Mouse (Mus musculus) gastrocnemius, adult 2 months (tissue): Measurements from ENCODE around the gene Fxyd4. TPM values are rescaled to one million over a fixed set of nuclear protein-coding genes. Genes with fewer than 3 reads are reported as not detected.

ENCODE experiments used
- DNase-seq: peaks from one replicate; pipeline ENCODE4 v3.0.0; 2022
- H3K27ac ChIP-seq: fragments of 200-600 bp; 2 replicates; pipeline ENCODE4 v1.8.1; 2022; ENCODE audit warnings: mild to moderate bottlenecking
- H3K4me3 ChIP-seq: fragments of 200-600 bp; 2 replicates; pipeline ENCODE4 v1.8.1; 2022; ENCODE audit warnings: mild to moderate bottlenecking, moderate library complexity
- CTCF ChIP-seq: fragments of 200-600 bp; IDR thresholded peaks from 2 replicates; pipeline ENCODE4 v1.8.1; 2022; ENCODE audit warnings: antibody characterized with exemption, mild to moderate bottlenecking, moderate library complexity
- intact Hi-C: fragments of 180-260 bp; cut with DNase I; formaldehyde crosslinking; loops from one replicate; pipeline ENCODE4 v1.15.1; 2025
- microRNA-seq: library from miRNA; unstranded; fragments of <30 nt; microRNA quantifications from one replicate; pipeline ENCODE4 v1.2.0, GENCODE M21; 2021
- total RNA-seq, 2 experiments: library from RNA; stranded (reverse); gene quantifications; 2 replicates each; pipeline ENCODE4 v1.2.3; 2021

The Fxyd4 gene
- total RNA-seq, 2 experiments from 2014 or later: not detected

DNA sequence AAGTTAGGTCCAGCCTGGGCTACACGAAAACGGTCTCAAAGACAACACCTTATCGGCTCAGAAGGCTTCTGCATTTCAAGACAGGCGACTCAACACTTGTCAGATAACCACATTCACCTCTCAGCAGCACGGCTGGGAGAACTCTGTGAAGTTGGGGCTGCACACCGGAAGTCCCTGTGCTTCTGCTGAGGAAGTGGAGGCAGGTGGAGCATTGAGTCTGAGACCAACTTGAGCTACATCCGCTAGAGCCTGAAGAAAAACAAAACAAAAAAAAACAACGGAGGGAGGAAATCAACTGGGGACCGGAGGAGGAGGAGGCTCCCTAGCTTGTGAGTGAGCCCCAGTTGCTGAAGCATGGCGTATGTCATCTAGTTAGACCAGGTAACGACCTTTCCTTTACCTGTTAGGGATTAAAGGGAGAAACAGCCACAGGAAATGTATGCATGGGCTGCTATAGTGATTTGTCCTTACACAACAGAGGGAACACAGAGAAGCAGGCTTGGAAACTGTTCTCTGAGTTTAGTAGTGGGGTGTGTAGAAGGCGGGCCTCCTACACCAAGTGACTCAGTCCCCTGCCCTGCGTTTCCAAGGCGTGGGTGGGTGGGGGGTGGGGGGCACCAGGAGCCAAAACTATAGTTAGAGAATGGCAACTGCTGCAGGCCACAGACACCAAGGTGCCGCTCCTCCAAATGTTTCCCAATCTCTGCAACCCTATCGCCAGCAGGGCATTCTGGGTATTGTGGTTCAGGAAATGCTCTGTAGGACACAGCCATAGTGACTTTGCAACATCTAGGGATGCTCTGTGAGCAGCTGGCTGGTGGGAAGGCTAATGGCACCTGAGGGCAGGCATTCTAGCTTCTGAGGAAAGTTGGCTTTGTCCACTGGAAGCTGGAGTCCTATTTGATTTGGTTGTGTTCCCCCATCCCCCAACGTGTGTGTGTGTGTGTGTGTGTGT lies 37.1 kb downstream of the Fxyd4 start, which contains the start of gene Hnrnpf:
Gene Hnrnpf, plus strand, starts transcription at position 199 of the 955 bp plus-strand sequence.
- intact Hi-C loops: no loop called here
- no peak within 1 kb of the TSS for H3K27ac ChIP-seq
- DNase-seq: no peak
- no peak within 1 kb of the TSS; the same call in 1 of the 2 replicates for H3K4me3 ChIP-seq
- no peak for TF ChIP-seq CTCF

- intact Hi-C loops: no loop called here
- no peak for TF ChIP-seq CTCF
- DNase-seq: no peak
- H3K27ac ChIP-seq: no peak overlapping the region
- H3K4me3 ChIP-seq: no peak overlapping the region
Measured at GRCm38 (mm10) chr6:117897800-117898199, 39.7 kb downstream of the Fxyd4 start.

DNA sequence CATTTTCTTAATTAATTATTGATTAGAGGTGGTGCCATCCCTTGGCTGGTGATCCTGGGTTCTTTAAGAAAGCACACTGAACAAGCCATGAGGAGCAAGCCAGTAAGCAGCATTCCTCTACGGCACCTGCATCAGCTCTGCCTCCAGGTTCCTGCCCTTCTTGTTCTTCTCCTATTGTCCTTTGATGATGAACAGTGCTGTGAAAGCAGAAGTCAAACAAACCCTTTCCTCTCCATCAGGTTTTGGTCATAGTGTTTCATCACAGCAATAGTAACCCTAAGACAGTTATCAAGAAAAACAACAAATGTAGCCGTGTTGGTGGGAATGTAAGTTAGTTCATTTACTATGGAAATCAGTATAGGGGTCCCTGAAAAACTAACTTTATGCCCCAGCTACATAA lies 44.1 kb downstream of the Fxyd4 start:
- no peak for TF ChIP-seq CTCF
- no peak for DNase-seq
- Histone ChIP-seq H3K4me3 (no peak overlapping the region), H3K27ac (no peak overlapping the region)
- intact Hi-C loops: no loop called here

DNA sequence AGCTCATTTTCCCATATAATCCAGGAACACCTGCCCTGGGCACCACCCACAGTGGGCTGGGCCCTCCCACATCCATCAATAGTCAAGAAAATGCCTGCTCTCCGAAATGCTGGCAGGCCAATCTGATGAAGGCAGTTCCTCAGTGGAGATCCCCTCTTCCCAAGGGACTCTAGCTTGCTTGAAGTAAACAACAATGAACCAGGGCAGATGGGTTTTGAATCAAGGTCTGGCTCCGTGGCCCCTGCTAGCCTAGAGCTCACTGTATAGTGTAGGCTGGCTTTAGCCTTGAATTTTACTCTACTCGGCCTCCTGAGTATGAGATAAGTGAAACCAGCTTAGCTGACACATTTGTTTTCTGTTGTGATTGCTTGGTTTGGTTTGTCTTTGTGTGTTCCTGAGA lies 45.1 kb downstream of the Fxyd4 start:
- DNase-seq: no peak
- Histone ChIP-seq H3K4me3 (no peak overlapping the region), H3K27ac (no peak overlapping the region)
- TF ChIP-seq CTCF: no peak
- intact Hi-C loops: no loop called here

GRCm38 (mm10) chr6:117891369-117892160 lies 45.9 kb downstream of the Fxyd4 start:
- no peak for TF ChIP-seq CTCF
- Histone ChIP-seq H3K27ac (0 out of 2 replicates have a peak overlapping the region, but pooled peaks have one; percentile 6), H3K4me3 (no peak overlapping the region)
- no peak for DNase-seq
- intact Hi-C loops: no loop called here

GRCm38 (mm10) chr6:117890257-117890656 lies 47.2 kb downstream of the Fxyd4 start:
- intact Hi-C loops: no loop called here
- H3K4me3 ChIP-seq: no peak overlapping the region
- DNase-seq: no peak
- H3K27ac ChIP-seq: no peak overlapping the region
- no peak for TF ChIP-seq CTCF

- no peak overlapping the region for H3K27ac ChIP-seq
- DNase-seq: no peak
- no peak for TF ChIP-seq CTCF
- no peak overlapping the region for H3K4me3 ChIP-seq
- intact Hi-C loops: no loop called here
Measured at GRCm38 (mm10) chr6:117888642-117889096, 48.8 kb downstream of the Fxyd4 start.

DNA sequence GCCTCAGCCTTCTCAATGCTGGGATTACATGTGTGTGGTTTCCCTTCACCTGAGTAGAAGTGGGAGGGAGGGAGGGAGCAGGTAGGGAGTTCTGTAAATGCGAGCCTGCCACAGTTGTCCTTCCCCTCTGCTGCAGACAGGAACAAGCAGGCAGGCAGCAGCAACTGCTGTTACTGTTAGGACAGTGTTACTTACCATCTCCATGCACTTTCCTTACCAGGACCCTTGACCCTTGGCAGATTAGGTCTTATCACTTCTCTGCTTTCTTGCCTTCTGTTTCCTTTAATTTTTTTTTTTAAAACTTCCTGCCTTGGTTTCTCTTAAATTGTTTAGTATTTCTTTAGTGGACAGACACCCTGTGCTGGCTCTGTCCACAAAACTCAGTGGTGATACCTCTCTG lies 49.5 kb downstream of the Fxyd4 start:
- intact Hi-C loops: no loop called here
- DNase-seq: no peak
- no peak overlapping the region for H3K4me3 ChIP-seq
- TF ChIP-seq CTCF: no peak
- H3K27ac ChIP-seq: no peak overlapping the region

GRCm38 (mm10) chr6:117885943-117886342 lies 51.5 kb downstream of the Fxyd4 start:
- TF ChIP-seq CTCF: no peak
- intact Hi-C loops: no loop called here
- no peak overlapping the region for H3K4me3 ChIP-seq
- no peak overlapping the region for H3K27ac ChIP-seq
- no peak for DNase-seq

Small RNA genes within 50 kb of the gene (microRNA-seq; reads per million reads assigned to microRNA genes)
- not detected for gene Gm25535

Other genes starting within 250 kb of the Fxyd4 start
- gene Zfp637, start 96.5 kb downstream of the Fxyd4 start, total RNA-seq: 10 to 100 TPM; 39.9 to 42.3 TPM
- under 1 TPM; 0.59 to 0.75 TPM for gene Zfp239, start 75.6 kb downstream of the Fxyd4 start, total RNA-seq
- 100 to 1,000 TPM; 104 to 108 TPM for gene Hnrnpf, start 37.4 kb downstream of the Fxyd4 start, total RNA-seq
- under 1 TPM in 1 of 2 experiments, not detected in 1; 0.18 TPM for gene Rasgef1a, start 73.7 kb upstream of the Fxyd4 start, total RNA-seq
- 10 to 100 TPM; 30.9 to 32.8 TPM for gene Csgalnact2, start 201.4 kb upstream of the Fxyd4 start, total RNA-seq